Mouse (Mus musculus) stomach, embryonic 15.5 days (tissue): ENCODE results near the gene Cel. TPM values are rescaled to one million over a fixed set of nuclear protein-coding genes. Genes with fewer than 3 reads are reported as not detected.
"Not testable (repeated sequence)": the region's sequence is repeated elsewhere in the genome, so short reads cannot be mapped to it uniquely, and the experiment has no call there.

ENCODE experiments used
- ATAC-seq: fragments of 200-750 bp; cut with Nextera tagmentation; 2 replicates; pipeline ENCODE4 v1.8.0; 2017; ENCODE audit warnings: low read depth, moderate number of reproducible peaks, moderate TSS enrichment; ENCODE audit not compliant: insufficient read depth, low FRiP score
- H3K27ac ChIP-seq: fragments of 300-500 bp; sonication (generic); 2 replicates; pipeline ENCODE4 v1.5.1; 2015; ENCODE audit warnings: mild to moderate bottlenecking, inconsistent platforms
- H3K27me3 ChIP-seq: fragments of 300-500 bp; sonication (generic); replicated peaks from 2 replicates; pipeline ENCODE4 v1.6.1; 2015; ENCODE audit warnings: inconsistent platforms
- H3K36me3 ChIP-seq: fragments of 300-500 bp; sonication (generic); 2 replicates; pipeline ENCODE4 v1.6.1; 2015; ENCODE audit warnings: inconsistent platforms
- H3K4me1 ChIP-seq: fragments of 300-500 bp; sonication (generic); 2 replicates; pipeline ENCODE4 v1.6.1; 2015; ENCODE audit warnings: inconsistent platforms
- H3K4me2 ChIP-seq: fragments of 300-500 bp; sonication (generic); 2 replicates; pipeline ENCODE4 v1.6.1; 2015; ENCODE audit warnings: mild to moderate bottlenecking, inconsistent platforms
- H3K4me3 ChIP-seq: fragments of 300-500 bp; sonication (generic); replicated peaks from 2 replicates; pipeline ENCODE4 v1.5.1; 2015; ENCODE audit warnings: inconsistent platforms
- H3K9ac ChIP-seq: fragments of 300-500 bp; sonication (generic); 2 replicates; pipeline ENCODE4 v1.6.1; 2015; ENCODE audit warnings: inconsistent platforms
- H3K9me3 ChIP-seq: fragments of 300-500 bp; sonication (generic); 2 replicates; pipeline ENCODE4 v1.6.1; 2016; ENCODE audit warnings: inconsistent platforms
- WGBS: fragments of 180-500 bp; shearing (Covaris S2); methylation state at CpG from one replicate; pipeline ENCODE4 v1.1.7; 2015; 5-methylcytosine and 5-hydroxymethylcytosine counted together
- polyA plus RNA-seq: library from polyadenylated mRNA; unstranded; fragments of >200 nt; fragmentation: Nextera tagmentation; extraction: Ambion mirVana; gene quantifications from 2 replicates; pipeline ENCODE4 v1.2.1, GENCODE M21; 2015

Gene Cel
- polyA plus RNA-seq, 1 experiment from 2014 or later: 412 TPM

- Histone ChIP-seq H3K4me3 (no peak overlapping the region), H3K9ac (no peak overlapping the region), H3K4me1 (peaks cover 36% of the 10 kb centered on the region), H3K9me3 (no peaks in the 10 kb centered on the region), H3K27me3 (no peaks in the 10 kb centered on the region), H3K36me3 (no peaks in the 10 kb centered on the region), H3K27ac (peak overlapping the region; percentile 91), H3K4me2 (no peak overlapping the region)
- WGBS: 79% methylated on average over 10 of the region's 10 CpGs
- ATAC-seq: no peak
These were observed 38.8 kb downstream of the Cel start for GRCm38 (mm10) chr2:28524406-28524805.

GRCm38 (mm10) chr2:28523643-28524117 is 39.5 kb downstream of the Cel start:
- Histone ChIP-seq H3K9me3 (no peaks in the 10 kb centered on the region), H3K4me3 (no peak overlapping the region), H3K36me3 (no peaks in the 10 kb centered on the region), H3K27ac (peak overlapping the region; percentile 52), H3K4me2 (no peak overlapping the region), H3K9ac (no peak overlapping the region), H3K27me3 (no peaks in the 10 kb centered on the region), H3K4me1 (peaks cover 38% of the 10 kb centered on the region)
- peak; percentile 81 for ATAC-seq
- WGBS: 19% methylated on average over 5 of the region's 5 CpGs

- H3K36me3 ChIP-seq: no peaks in the 10 kb centered on the region
- no peak overlapping the region for H3K9ac ChIP-seq
- H3K4me3 ChIP-seq: no peak overlapping the region
- 83% methylated on average over 4 of the region's 4 CpGs for WGBS
- peaks cover 48% of the 10 kb centered on the region for H3K4me1 ChIP-seq
- H3K27me3 ChIP-seq: no peaks in the 10 kb centered on the region
- H3K27ac ChIP-seq: no peak overlapping the region
- no peak overlapping the region for H3K4me2 ChIP-seq
- H3K9me3 ChIP-seq: no peaks in the 10 kb centered on the region
- no peak for ATAC-seq
These were observed 41.0 kb downstream of the Cel start for GRCm38 (mm10) chr2:28522166-28522565.

- 83% methylated on average over 6 of the region's 6 CpGs for WGBS
- Histone ChIP-seq H3K4me1 (peaks cover 47% of the 10 kb centered on the region), H3K36me3 (no peaks in the 10 kb centered on the region), H3K4me2 (no peak overlapping the region), H3K27ac (no peak overlapping the region), H3K4me3 (no peak overlapping the region), H3K27me3 (no peaks in the 10 kb centered on the region), H3K9me3 (no peaks in the 10 kb centered on the region), H3K9ac (no peak overlapping the region)
- ATAC-seq: no peak
These were observed 41.5 kb downstream of the Cel start for GRCm38 (mm10) chr2:28521571-28522151.

GRCm38 (mm10) chr2:28520581-28520980 is 42.6 kb downstream of the Cel start:
- Histone ChIP-seq H3K4me2 (no peak overlapping the region), H3K4me3 (no peak overlapping the region), H3K9ac (no peak overlapping the region), H3K27ac (no peak overlapping the region), H3K27me3 (no peaks in the 10 kb centered on the region), H3K4me1 (peaks cover 36% of the 10 kb centered on the region), H3K36me3 (no peaks in the 10 kb centered on the region), H3K9me3 (no peaks in the 10 kb centered on the region)
- no peak for ATAC-seq
- 68% methylated on average over 5 of the region's 5 CpGs for WGBS

GRCm38 (mm10) chr2:28518231-28518630 is 45.0 kb downstream of the Cel start:
- H3K9me3 ChIP-seq: no peaks in the 10 kb centered on the region
- H3K9ac ChIP-seq: no peak overlapping the region
- WGBS: 43% methylated on average over 2 of the region's 2 CpGs
- H3K27me3 ChIP-seq: no peaks in the 10 kb centered on the region
- H3K36me3 ChIP-seq: no peaks in the 10 kb centered on the region
- H3K27ac ChIP-seq: peak overlapping the region; percentile 67; the same call in 1 of the 2 replicates
- ATAC-seq: no peak
- no peak overlapping the region for H3K4me3 ChIP-seq
- no peak overlapping the region for H3K4me2 ChIP-seq
- peaks cover 33% of the 10 kb centered on the region for H3K4me1 ChIP-seq

GRCm38 (mm10) chr2:28517206-28517909 is 45.8 kb downstream of the Cel start:
- H3K4me3 ChIP-seq: no peak overlapping the region
- ATAC-seq: peak; percentile 28
- H3K27me3 ChIP-seq: no peaks in the 10 kb centered on the region
- peak overlapping the region; percentile 67 for H3K27ac ChIP-seq
- no peak overlapping the region for H3K4me2 ChIP-seq
- H3K36me3 ChIP-seq: no peaks in the 10 kb centered on the region
- no peak overlapping the region for H3K9ac ChIP-seq
- H3K4me1 ChIP-seq: peaks cover 37% of the 10 kb centered on the region
- WGBS: 43% methylated on average over 5 of the region's 5 CpGs
- no peaks in the 10 kb centered on the region for H3K9me3 ChIP-seq

GRCm38 (mm10) chr2:28514489-28514888 is 48.7 kb downstream of the Cel start:
- Histone ChIP-seq H3K27ac (no peak overlapping the region), H3K9ac (no peak overlapping the region), H3K27me3 (no peaks in the 10 kb centered on the region), H3K4me3 (peak overlapping the region; percentile 70), H3K4me2 (peak overlapping the region; percentile 97), H3K36me3 (no peaks in the 10 kb centered on the region), H3K9me3 (no peaks in the 10 kb centered on the region), H3K4me1 (peaks cover 36% of the 10 kb centered on the region)
- WGBS: 19% methylated on average over 5 of the region's 5 CpGs
- no peak for ATAC-seq

- ATAC-seq: peak; percentile 11; the same call in 1 of the 2 replicates
- Histone ChIP-seq H3K27me3 (no peaks in the 10 kb centered on the region), H3K4me3 (peak overlapping the region; percentile 70), H3K9me3 (no peaks in the 10 kb centered on the region), H3K9ac (peak overlapping the region; percentile 80), H3K27ac (peak overlapping the region; percentile 80), H3K36me3 (no peaks in the 10 kb centered on the region), H3K4me1 (peaks cover 33% of the 10 kb centered on the region), H3K4me2 (peak overlapping the region; percentile 97)
- WGBS: 6% methylated on average over 47 of the region's 47 CpGs
These were observed 49.5 kb downstream of the Cel start for GRCm38 (mm10) chr2:28513431-28514370.

- under 1% methylated on average over 38 of the region's 71 CpGs for WGBS
- H3K4me2 ChIP-seq: peak within 1 kb of the TSS; percentile 97
These were observed 50.3 kb downstream of the Cel start, which contains the start of gene Ralgds for GRCm38 (mm10) chr2:28512798-28513401. Ralgds (plus strand) TSS chr2:28513125.

GRCm38 (mm10) chr2:28511600-28511999 is 51.6 kb downstream of the Cel start:
- not testable (repeated sequence) for H3K27me3 ChIP-seq, ATAC-seq, H3K27ac ChIP-seq, H3K4me2 ChIP-seq, H3K9me3 ChIP-seq, H3K4me3 ChIP-seq, H3K36me3 ChIP-seq, H3K9ac ChIP-seq
- H3K4me1 ChIP-seq: peaks cover 22% of the 10 kb centered on the region
- WGBS: 50% methylated on average over 5 of the region's 5 CpGs

More at GRCm38 (mm10) chr2:28512798-28513401, 50.3 kb downstream of the Cel start, which contains the start of gene Ralgds:
- Histone ChIP-seq H3K27ac (peak within 1 kb of the TSS; percentile 80), H3K9ac (peak within 1 kb of the TSS; percentile 80), H3K9me3 (no peaks in the 10 kb centered on the region), H3K4me3 (peak within 1 kb of the TSS; percentile 70), H3K36me3 (no peaks in the 10 kb centered on the region), H3K27me3 (no peaks in the 10 kb centered on the region), H3K4me1 (peaks cover 30% of the 10 kb centered on the region)
- ATAC-seq: peak; percentile 67
